Mouse (Mus musculus) cerebellum, adult 9-11 months (tissue): ENCODE results near the gene Ston2.
"Not testable (repeated sequence)": the region's sequence is repeated elsewhere in the genome, so short reads cannot be mapped to it uniquely, and the experiment has no call there.

Source experiments
- DNase-seq: peaks from one replicate; pipeline ENCODE4 v3.0.0; 2022

Gene Ston2

DNA sequence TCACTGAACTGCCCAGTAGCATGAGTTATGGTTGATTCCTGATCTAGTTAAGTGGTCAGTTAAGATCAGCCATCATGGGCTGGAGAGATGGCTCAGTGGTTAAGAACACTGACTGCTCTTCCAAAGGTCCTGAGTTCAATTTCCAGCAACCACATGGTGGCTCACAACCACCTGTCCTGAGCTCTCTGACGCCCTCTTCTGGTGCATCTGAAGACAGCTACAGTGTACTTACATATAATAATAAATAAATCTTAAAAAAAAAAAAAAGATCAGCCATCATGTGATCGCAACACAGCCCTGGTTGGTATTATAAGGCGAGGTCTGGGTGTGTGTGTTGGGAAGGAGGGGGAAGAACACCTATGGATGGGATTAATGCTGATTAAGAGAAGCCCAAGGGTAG, 259 bp upstream of the Ston2 start:
- not testable (repeated sequence) for DNase-seq

DNA sequence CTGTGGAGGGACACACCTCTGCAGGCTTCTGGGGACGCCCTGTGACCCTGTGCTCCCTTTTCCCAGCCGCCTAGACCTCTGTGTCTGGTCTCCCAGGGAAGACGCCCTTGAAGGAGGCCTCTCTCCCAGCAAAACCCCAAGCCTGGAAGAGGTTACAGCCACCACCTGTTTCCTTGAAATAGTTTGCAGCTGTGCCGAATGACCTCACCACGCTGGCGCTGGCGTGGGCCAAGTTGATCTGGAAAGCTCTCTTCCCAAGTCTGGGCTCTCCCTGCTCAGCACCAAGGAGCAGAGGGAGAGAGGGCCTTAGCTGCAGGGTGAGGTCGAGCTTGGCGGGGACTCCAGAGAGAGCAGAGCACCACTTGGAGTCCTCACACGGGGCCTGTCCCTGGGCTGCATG, 1.8 kb downstream of the Ston2 start:
- no peak for DNase-seq

DNA sequence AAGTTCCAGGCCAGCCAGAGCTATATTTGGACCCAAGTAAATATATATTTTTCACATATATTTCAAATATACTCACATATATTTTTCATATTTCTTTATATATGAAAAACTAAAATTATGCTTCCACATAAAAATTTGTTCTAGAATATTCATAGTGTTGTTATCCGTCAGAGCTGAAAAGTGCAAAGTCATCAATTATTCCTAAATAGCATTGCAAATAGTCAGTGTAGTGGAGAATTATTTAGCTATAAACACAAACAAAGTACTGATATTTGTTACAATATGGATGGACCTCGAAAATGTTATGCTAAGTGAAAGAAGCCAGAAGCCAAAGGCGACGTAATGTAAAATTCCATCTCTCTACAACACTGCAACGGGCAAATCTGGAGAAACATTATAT, 6.8 kb downstream of the Ston2 start:
- no peak for DNase-seq

DNA sequence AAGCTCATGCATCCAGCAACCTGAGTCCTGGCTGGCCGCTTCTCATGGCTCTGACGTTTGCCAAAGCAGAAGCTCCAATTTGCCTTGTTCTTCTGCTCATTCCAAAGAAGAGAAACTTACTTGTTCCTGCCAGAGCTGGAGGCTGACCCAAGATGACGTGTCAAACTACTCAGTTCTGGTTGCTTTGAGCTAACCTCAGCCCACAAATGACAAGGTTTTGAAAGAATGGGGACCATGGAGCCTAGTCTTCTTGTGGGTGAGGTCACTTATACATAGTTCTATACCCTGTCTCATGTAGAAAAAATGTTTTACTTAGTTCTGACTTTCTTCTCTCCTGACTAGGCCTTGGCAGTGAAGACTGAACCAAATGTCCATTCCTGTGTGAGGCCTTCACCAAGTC, 7.7 kb downstream of the Ston2 start:
- no peak for DNase-seq

DNA sequence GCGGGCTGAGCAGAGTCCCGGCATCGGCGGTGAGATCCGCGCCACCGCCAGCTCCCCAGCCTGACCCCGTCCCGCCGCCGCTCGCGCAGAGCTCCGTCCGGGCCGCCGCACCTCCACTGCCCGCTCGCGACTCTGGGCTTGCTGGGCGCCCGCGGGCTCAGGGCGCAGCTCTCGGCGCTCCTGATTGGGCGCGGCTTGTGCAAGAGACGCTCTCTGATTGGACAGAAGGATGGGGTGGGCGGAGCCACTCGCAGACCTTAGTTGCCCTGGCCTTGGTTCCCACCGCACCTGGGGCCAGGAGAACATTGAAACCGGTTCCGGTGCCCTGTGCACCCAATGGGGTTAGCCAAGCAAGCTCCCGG, 9.2 kb downstream of the Ston2 start:
- peak; percentile 46 for DNase-seq

DNA sequence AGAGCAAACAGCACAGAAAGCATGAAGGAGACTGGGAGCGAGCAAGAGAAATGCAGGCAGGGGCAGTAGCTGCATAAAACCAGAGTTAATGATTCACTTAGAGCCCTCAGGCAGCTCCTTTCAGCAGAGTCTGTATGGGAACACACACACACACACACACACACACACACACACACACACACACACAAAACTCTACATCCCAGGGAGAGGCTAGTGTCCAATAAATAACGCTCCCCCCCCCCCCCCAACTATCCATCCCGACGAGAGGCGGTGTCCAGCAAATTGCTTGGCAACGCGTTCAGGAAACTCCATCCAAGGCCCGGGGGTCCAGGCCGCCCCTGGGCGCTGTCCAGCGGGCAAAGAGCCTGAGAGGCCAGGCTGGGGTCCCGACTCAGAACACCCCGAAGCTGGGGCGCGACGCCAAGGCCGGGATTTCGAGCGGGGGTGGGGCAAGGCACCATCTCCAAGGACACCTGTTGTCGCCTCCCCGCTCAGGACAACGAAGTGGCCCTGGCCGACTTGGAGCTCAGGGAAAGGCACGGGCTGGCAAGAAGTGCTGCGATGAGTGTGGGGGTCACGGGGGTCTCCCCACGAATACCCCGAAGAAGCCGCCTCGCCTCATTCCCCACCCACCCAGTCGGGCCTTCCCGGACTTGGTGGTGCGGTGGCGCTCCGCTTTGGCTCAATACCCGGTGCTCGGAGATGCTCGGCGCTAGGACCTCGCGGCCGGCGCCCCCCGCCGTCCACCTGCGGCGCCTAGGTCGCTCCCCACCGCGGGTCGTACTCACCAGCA, 9.8 kb downstream of the Ston2 start:
- peak; percentile 31 for DNase-seq

DNA sequence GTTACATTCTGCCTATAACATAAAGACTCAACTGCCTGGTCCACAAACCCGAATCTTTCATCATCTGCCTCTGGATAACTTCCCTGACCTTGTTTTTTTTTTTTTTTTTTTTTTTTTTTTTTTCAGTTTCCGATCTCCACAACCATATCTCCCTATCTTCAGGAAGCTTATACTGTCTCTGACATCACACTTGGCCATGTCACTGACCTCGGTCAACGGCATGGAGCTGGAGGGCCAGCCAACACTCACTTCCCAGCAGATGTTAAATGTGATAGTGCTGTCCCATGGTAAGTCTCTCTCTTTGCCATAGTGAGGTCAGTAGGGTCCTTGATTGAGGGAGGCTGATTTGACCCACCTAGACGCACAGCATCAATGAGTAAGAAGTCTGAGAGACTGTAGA, 11.8 kb downstream of the Ston2 start:
- no peak for DNase-seq

DNA sequence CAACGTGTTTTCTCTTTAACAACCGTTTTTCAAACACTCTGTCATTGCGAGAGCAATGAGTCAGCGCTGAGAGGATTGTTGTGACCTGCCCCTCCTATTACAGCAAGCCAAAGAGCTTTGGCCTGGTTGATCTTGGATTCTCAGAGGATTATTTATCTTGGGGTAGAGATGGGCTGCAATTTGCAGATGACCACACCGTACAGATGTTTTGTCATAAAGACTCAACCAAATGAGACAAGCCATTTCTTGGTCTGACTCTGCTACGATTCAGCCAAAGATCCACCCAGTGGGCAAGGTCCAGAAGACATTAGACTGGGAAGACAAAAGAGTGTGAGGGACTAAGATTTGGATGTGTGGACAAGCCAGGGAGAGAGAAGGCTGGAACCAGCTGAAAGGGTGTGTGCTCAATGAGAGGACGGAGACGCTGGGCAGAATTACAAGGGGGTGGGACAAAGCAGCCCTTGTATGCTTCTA, 13.3 kb downstream of the Ston2 start:
- DNase-seq: peak; percentile 10

DNA sequence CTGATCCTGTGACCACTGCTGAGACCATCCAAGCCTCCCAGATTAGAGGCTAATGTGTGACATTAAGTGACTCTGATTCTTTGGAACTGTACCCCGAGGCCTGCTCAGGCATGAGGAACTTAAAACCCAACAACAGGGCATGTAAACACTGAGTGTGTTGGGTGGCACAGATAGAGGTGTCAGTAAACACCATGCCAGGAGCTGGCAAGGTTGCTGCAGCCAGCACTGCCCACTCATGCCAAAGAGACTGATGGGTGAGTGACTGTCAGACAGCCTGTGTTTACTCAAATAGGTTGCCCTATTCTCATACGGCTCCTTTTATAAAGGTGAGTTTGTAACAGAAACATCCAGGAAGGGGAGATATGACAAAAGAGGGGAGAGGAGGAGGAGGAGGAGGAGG, 19.3 kb downstream of the Ston2 start:
- no peak for DNase-seq

DNA sequence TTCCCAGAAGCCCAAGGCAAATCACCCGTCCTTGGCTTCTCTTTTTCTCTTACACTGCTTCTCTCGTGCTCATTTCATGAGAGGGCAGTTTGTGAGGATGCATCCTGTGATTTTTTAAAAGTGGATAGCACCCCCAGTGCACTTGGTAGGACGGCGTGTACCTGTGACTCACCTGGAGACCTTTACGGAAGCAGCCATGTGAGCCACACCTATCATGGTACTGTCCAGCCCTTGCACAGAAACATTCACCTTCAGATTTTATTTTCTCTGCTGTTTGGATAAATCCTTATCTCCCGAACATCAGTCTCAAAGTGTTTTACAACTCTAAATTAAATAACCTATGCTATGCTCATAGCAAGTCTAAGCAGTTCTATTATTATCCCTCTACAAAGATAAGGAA, 20.0 kb downstream of the Ston2 start:
- DNase-seq: no peak

DNA sequence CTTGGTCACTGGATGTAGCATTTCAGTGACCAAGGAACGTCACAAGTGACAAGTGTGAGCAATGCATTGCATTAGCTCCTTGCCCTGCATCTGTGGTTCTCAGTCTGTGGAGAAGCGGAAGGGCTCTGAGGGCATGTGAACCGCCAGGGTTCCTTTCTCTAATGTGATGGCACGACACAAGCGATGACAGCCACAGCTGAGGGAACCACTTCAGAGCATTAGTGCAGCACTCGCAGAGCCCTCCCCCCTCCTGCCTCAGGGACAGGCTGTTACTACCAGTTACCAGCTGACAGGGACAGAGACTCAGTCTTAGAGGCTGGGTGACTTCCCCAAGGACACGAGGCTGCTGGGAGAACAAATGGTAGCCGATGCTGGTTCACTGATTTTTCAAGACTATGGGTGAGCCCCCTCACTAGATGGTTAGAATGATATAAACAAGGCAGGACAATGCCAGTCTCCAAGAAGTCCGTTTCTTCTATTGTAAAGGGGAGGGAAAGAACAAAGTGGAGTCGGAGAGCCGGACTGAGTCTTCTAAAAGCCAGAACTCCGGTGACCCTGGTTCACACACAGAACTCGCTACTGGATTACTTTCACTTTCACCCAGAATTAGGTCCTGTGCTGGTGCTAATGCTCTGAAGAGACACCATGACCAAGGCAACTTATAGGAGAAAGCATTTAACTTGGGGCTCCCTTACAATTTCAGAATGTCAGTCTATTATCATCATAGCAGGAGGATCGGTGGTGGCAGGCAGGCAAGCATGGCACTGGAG, 21.7 kb downstream of the Ston2 start:
- no peak for DNase-seq

DNA sequence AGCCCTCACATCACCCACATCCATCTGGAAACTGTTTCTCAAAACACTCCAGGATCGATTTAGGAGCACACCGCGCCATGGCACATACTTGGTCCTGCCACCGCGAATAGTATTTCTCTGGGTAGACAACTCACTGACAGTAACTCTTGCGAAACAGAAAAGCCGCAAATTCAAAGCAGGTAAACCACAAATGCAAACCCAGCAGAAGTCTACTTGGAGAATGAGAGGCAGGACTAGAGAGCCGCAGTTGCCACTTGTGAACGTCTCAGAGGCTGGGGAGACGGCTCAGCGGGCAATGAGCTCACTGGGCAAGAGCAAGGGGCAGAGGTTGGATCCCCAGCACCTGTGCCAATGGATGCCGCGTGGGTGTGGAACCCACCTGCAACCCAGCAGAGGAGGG, 22.7 kb downstream of the Ston2 start:
- DNase-seq: no peak

DNA sequence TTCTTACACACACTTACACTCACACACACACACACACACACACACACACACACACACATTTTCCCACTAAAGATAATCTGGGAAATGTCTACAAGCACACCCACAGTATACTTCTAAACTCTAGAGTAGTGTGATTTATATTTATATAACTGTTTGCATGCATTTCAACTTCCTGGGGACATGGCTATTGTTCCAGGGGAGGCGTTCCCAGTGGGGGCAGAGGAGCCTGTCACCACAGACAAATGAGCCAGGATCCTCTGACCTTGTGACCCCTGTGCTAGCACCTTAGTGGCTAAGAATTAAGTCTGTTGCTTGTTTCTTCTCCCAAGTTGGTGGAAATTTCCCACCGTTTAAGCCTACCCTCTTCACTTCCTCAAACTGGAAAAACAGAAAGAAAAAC, 23.1 kb downstream of the Ston2 start:
- no peak for DNase-seq

DNA sequence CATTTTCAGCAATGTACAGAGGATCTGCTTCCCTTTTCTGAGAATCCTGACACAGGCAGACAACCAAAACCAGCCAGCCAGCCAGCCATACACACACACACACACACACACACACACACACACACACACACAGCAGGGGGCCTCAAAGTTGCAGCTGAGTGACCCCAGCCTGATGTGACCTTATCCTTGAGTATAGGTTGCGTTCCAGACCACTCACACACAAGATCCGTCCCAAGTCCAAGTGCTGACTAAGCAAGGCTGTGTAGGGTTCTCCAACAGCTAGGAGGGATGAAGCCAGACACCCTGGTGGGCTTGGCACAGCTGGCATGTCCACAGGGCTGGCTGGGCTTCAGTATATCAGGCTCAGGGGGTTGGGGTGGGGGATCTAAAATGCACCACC, 23.7 kb downstream of the Ston2 start:
- DNase-seq: no peak

DNA sequence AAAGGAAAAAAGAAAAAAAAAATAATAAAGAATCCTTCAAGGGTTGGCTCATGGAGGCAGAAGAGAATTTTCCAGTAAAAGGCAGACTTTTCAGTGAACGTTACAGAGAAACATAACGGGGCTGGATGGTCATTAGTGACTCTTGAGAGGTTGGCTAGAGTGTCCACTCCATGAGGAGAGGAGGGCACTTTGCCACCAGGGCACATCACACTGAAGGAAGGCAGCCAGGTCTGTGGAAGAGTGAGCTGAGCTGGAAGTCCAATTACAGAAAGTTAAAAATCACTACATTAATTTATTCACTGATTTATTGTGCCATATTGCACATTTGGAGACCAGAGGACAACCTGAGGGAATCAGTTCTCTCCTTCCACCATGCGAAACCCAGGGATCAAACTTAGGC, 28.4 kb downstream of the Ston2 start:
- no peak for DNase-seq

DNA sequence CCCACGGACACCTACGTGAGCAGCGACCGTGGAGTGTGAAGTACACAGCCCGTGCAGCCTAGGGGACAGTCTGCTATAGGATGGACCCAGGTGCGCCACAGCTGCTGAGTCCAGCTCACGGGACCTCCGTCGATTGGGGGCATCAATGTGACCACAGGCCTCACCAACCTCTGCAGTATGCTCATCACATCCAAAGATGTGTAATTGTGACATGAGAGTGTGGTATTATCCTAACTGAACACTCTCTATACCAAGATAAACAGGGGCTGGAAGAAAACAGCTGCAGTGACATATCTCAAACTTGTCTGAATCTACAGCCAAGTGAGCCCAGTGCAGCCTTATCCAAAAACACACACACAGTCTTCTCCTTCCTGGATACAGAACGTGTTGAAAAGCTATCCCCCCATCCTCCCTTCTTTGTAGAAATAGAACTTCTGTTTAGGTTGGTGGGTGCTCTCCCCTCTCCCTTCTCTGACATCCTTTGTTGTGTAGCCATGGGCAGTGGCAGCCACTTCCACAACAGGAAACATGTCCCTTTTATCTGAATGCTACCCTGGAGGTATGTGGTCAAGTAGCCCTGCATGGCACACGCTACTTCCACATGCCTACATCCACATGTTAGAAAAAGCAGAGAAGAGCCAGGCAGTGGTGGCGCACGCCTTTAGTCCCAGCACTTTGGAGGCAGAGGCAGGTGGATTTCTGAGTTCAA, 30.2 kb downstream of the Ston2 start:
- DNase-seq: no peak

DNA sequence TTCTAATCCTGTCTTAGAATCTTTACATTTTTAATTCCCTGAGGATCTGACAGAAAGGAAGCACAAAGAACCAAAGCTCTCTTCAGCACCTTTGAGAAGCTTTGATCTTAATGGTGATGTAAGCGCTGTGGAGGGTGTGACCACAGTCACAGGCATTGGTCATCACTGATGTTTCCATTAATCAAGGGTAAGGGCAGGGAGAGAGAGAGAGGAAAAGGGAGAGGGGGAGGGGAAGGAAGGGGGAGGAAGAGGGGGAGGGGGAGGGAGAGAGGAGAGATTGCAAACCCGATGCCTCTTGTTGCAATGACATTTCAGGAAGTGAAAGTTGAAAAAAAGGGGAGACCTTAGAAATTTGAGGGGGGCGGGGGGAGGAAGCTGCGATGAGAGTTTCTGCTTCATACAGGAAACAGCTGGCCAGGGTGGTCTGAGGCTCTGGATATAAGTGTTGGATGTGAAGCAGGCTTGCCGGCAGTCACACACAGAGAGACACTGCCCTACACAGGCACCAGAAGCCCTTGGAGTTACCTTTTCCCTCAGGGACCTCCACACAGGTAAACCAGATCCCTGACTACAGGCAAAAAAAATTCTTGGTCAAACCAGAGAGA, 31.5 kb downstream of the Ston2 start:
- DNase-seq: no peak

DNA sequence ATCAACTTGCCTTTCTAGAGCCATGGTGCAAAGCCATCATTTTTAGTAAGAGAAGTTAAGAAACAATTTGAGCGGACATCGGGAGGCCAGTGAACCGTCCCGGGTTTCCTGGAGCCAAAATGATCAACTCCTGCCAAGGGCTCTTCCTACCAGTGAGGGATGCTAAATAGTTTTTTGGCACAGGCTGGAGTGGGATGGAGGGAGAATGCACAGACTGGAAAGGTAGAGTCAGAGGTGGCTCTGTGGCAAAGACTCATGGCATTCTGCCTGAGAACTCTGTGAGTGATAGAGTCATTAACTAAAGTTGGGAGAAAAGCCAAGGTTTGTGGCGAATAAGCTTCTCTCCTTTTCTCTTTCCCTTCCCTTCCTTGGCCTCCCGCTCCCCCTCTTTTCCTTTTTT, 33.6 kb downstream of the Ston2 start:
- no peak for DNase-seq

DNA sequence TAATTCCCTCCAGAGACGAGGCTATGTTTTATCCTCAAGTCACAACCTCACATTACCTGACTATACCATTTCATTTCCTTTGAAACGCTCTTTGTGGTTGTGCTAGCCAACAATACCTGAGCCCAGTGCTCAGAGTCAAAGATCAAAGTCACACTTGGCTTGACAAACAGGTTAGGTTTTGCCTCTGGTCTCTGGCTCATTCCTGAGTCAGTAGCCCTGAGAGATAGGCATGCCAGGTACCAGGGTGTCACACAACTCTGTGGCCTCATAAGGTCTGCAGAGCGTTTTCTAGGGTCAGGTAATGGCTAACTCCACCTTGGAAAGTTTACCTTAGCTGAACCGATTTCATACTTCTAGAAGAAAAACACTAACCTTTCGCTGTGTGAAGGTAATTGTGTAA, 35.5 kb downstream of the Ston2 start:
- no peak for DNase-seq

DNA sequence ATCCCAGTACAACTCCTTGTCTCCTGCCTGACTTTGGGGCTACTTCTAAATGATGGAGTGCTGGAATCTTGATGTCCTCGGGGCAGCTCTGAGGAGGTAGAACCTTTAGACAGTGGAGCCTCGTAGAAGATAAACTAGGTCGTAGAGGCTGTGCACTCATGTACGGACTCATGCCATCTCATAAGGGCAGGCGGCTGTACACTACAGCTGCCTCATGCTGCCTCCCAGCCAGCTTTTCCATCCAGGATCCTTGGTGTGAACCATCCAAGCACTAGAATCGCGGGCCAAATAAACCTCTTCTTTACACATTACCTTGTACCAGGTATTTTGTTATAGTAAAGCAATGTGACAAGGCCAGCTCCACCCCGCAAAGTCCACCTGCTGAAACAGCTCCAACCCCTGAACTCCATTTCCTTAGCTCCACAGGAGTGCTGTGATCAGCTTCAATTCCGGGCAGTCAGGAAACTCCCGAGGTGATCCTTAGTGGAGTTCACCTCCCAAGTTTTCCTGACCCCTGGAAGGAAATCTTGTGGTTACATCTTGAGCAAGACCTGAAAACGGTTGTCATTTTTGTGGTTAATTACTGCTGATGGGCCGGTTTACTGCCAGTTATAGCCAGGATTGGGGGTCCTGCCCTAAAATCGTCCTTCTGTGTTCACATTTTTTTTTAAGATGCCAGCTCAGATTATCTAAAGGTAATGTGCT, 36.1 kb downstream of the Ston2 start:
- no peak for DNase-seq

DNA sequence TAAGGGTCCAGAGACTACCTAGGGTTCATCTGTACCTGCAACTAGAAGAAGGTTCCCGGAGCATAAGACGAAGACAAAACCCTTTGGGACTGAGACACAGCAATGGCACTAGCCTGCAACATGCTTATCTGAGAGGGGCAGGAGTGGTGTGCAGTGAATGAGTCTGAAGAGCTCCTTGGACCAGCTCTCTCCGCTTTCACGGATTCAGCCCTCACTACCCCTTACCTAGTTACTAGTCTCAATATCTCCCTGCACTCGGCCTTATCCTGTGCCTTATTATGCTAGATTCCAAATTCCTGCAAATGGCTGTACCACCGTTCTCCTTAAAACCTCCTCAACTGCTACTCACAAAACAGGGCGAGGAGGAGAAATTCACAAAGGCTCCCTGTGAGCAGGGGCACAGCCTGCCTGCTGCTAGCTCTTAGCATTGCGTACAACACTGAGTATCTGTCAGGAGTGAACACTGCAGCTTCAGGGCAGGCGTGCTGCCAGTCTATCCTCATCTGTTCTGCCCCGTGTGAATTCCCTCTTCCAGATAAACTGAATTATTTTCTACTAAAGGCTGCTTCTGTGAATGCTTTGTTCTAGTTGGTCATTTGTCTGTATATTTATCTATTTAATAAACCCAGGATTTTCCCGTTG, 38.5 kb downstream of the Ston2 start:
- no peak for DNase-seq

DNA sequence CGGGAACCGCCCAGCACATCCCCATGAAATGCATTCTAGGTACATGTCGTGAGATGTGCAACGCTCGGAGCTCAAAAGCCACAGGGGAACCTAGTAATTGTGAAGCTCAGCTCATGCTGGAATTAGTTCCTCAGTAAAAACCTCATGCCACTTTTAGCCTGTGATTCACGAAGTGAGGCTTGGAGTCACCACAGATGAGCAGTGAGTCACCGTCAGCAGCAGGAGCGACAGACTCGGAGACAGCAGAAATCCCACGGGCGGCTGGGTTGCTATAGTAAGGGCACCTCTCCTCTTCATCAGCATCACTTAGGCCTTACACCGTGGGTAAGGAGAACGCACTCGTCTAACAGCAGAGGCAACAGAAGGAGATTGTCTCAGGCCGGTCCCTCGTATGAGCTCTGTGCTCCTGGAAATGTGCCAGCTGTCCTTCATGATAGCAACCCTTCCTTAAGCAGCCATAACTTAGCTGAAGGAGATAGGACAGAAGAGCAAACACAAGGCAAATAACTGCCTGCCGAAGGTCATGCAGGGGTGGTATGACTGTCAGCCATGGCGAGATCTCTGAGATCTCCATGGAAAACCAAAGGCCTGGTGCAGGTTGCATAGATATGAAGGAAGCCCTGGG, 39.8 kb downstream of the Ston2 start:
- DNase-seq: no peak
